Mouse (Mus musculus): ENCODE measurements at regions not wholly inside any gene's neighbourhood (a gene's known extent, or its start where the extent isn't known, plus 50 kb on each side); places are given as distances from the start of the nearest gene placed in this dataset.

DNA sequence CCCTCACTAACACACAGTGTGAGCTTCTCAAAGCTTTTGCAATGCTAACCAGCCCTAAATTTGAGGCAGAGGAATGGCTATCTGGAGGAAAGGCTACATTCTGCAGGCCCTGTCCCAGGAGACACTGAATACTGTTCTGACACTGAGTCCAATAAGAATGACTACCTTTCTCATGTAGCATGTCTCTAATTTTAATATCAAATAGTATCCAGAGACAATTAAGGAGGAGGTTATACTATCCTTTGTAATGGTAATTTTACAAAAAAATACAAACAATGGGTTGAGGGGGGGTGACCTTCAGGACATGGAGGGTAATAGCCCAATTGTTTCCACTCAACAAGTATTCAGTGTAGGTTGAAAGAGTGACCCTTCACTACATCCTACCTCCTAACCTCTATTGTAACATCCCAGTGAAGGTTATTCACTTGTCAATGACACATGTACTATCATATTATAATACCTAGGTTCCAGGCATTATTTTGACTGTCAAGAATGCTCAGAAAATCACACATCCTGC lies 222.7 kb downstream of the Gm826 start:
- TF ChIP-seq GABPA (IDR thresholded peaks at IDR 0.05; ENCODE audit: low read depth, low read length) (no peak), POLR2A (IDR thresholded peaks at IDR 0.05; ENCODE audit: control insufficient read depth in 1 of 2, insufficient read depth in 1 of 2, low read depth in 1 of 2, low read length in 2 of 2, poor library complexity in 1 of 2) (no peak), BHLHE40 (IDR thresholded peaks at IDR 0.05; ENCODE audit: borderline replicate concordance, low read depth, low read length) (no peak), HCFC1 (IDR thresholded peaks at IDR 0.05; ENCODE audit: low read depth, low read length) (no peak), CTCF (IDR thresholded peaks at IDR 0.05 in 2 of 3, conservative IDR thresholded peaks at IDR 0.05 in 1 of 3; ENCODE audit: control insufficient read depth in 1 of 3, insufficient read depth in 1 of 3, low read depth in 2 of 3, low read length in 3 of 3, poor library complexity in 1 of 3, severe bottlenecking in 1 of 3) (no peak), RAD21 (IDR thresholded peaks at IDR 0.05; ENCODE audit: low read depth, low read length) (no peak), USF1 (IDR thresholded peaks at IDR 0.05; ENCODE audit: low read depth, low read length) (no peak), MAZ (IDR thresholded peaks at IDR 0.05; ENCODE audit: low read depth, low read length) (no peak), USF2 (IDR thresholded peaks at IDR 0.05; ENCODE audit: borderline replicate concordance in 1 of 2, insufficient read depth in 1 of 2, low read depth in 1 of 2, low read length in 2 of 2) (no peak)

Data from MEL (cell line).